Mouse (Mus musculus): ENCODE measurements around the gene Mif4gd. TPM values are rescaled to one million over a fixed set of nuclear protein-coding genes. Genes with fewer than 3 reads are reported as not detected.

Gene Mif4gd
- polyA plus RNA-seq, 1 experiment from 2014 or later, result 12.0 TPM

DNA sequence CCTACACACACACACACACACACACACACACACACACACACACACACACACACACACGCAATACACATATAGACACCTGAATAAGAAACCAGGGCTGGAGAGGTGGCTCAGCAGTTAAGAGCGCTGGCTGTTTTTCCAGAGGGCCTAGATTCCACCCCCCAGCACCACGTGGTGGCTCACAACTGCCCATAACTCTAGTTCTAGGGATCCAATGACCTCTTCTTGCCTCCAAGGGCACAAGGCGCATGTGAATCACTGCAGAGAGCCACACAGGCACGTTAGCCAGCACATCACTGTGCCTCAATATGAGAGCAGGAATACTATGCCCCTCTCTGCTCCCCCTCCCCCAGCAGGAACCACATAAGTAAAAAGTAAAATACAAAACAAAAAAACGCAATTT is 4.1 kb upstream of the Mif4gd start:
- no peak overlapping the region for H3K9ac ChIP-seq
- peaks cover 14% of the 10 kb centered on the region for H3K4me1 ChIP-seq
- no peak for ATAC-seq (ENCODE audit: low FRiP score)
- WGBS, result 86% methylated on average over 6 of the region's 6 CpGs
- peaks cover 3% of the 10 kb centered on the region; the same call in 1 of the 2 replicates for H3K27me3 ChIP-seq
- no peak overlapping the region for H3K27ac ChIP-seq
- H3K36me3 ChIP-seq, result peaks cover 51% of the 10 kb centered on the region
- H3K9me3 ChIP-seq (replicated peaks), result no peaks in the 10 kb centered on the region
- no peak overlapping the region for H3K4me3 ChIP-seq
- no peak overlapping the region for H3K4me2 ChIP-seq (replicated peaks)

DNA sequence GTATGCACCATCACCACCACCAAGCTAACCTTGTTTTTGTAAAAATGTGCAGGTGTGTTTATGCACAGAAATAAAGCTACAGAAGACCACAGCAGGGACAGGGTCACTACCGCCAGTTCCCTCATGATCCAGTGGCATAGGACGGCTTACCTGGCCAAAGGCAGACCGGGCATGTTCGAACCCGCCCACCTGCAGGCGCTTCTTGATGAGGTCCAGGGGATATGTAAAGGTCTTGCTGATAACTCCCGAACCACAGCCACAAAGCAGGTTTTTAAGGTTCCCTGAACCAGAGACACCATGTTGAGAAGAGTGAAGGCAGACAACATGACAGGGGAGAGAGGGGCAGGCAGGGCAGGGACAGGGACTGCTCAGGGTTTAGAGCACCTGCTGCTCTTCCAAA is 3.6 kb upstream of the Mif4gd start:
- peaks cover 49% of the 10 kb centered on the region for H3K36me3 ChIP-seq
- peaks cover 19% of the 10 kb centered on the region for H3K4me1 ChIP-seq
- H3K4me3 ChIP-seq, result no peak overlapping the region
- H3K27ac ChIP-seq, result no peak overlapping the region
- ATAC-seq (ENCODE audit: low FRiP score), result no peak
- H3K27me3 ChIP-seq, result peaks cover 3% of the 10 kb centered on the region
- H3K9me3 ChIP-seq (replicated peaks), result no peaks in the 10 kb centered on the region
- H3K4me2 ChIP-seq (replicated peaks), result no peak overlapping the region
- no peak overlapping the region for H3K9ac ChIP-seq
- 92% methylated on average over 7 of the region's 7 CpGs for WGBS

DNA sequence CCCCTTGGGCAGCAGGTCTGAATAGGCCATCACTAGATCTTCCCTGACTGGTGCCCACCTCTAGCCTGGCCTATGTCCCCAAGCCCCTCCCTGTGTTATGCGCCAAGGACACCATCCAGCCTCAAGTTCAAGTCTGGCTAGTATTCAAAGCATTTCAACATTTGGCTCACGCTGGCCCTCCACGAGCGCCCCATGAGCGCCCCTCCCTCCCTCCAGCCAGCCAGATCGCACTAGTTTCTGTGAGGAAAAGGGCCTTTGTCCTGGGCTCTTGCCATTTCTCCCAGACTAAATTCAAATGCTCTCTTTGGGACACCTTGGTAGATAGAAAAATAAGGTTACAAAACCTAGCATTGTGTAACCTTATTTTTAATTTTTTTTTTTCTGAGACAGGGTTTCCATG is 3.1 kb upstream of the Mif4gd start:
- Histone ChIP-seq H3K9ac (no peak overlapping the region), H3K4me2 (replicated peaks) (no peak overlapping the region), H3K4me3 (no peak overlapping the region), H3K27ac (no peak overlapping the region), H3K9me3 (replicated peaks) (no peaks in the 10 kb centered on the region), H3K27me3 (peaks cover 7% of the 10 kb centered on the region), H3K36me3 (peaks cover 46% of the 10 kb centered on the region), H3K4me1 (peaks cover 20% of the 10 kb centered on the region)
- WGBS, result 94% methylated on average over 6 of the region's 6 CpGs
- ATAC-seq (ENCODE audit: low FRiP score), result no peak

DNA sequence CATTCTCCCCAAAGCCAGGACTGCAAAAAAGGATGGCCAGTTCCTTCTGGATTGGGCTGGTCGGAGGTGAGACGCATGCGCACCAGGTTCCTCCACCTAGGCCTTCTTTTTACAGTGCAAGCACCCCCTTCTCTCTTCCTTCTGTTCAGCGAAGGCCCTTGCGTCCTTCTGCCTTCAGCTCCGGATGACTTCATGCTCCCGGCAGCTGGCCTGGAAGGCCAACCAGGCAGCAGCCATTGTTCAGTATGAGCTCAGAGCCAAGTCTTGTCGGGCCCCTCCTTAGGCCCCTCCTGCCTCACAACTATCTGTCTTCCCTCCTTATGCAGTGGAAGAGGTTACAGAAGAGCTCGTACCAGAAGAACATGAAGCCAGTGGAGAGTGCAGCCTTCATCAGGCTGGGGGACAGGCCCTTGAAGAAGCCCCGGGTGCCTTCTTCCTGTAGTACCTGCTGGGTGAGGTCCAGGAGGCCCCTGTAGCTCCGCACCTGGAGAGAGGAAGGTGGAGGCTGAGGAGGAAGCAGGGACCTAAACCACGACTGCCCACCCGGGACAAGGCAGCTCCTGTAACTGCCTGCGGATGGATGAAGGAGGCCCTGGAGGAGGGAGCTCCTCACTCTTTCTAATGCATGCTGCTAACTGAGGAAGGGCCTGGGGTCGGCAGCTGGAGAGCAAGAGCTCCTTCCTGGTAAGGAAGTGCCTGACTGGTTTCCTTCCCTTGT is 2.5 kb upstream of the Mif4gd start:
- H3K9ac ChIP-seq, result no peak overlapping the region
- H3K4me1 ChIP-seq, result peaks cover 20% of the 10 kb centered on the region
- H3K36me3 ChIP-seq, result peaks cover 40% of the 10 kb centered on the region
- H3K27me3 ChIP-seq, result peaks cover 7% of the 10 kb centered on the region
- no peak overlapping the region for H3K27ac ChIP-seq
- no peak for ATAC-seq (ENCODE audit: low FRiP score)
- 86% methylated on average over 15 of the region's 15 CpGs for WGBS
- no peak overlapping the region for H3K4me3 ChIP-seq
- H3K9me3 ChIP-seq (replicated peaks), result no peaks in the 10 kb centered on the region
- no peak overlapping the region for H3K4me2 ChIP-seq (replicated peaks)

DNA sequence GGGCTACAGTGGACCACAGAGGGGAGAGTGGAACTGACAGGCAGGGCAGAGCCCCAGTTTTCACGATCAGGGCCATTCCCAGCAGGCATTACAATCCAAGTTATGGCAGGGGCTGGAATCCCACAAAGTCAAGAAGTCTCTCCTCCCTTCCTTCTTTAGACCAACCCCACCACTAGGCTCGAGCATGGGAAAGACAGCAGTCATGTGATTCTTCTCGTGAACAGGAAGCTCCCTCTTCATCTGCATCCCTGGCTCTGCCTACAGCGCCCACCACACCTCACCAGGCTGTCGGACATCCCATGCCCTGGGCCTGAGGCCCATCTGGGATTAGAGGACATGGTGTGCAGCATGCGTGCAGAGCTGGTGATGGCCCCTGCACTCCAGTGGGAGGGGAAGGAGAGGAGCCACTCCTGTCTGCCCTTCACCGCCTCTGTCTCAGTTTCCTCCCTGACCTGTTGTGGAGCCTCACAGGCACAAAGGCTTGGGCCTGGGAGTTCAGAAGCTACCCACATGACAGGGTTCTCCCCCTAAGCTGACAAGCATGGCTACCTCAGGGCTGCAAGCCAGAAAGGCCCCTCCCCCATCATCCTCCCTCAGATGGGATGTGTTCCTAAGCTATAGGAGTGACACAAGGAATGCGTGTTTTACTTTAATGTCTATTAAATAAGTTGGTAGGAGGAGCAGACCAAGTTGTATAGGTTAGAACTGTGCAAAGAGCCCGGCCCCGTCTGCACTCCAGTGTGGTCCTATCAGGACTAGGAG is 1.8 kb upstream of the Mif4gd start:
- WGBS, result 82% methylated on average over 10 of the region's 10 CpGs
- no peaks in the 10 kb centered on the region for H3K9me3 ChIP-seq (replicated peaks)
- H3K9ac ChIP-seq, result no peak overlapping the region
- no peak overlapping the region for H3K4me2 ChIP-seq (replicated peaks)
- no peak overlapping the region for H3K4me3 ChIP-seq
- H3K4me1 ChIP-seq, result peaks cover 20% of the 10 kb centered on the region
- peaks cover 36% of the 10 kb centered on the region for H3K36me3 ChIP-seq
- peaks cover 7% of the 10 kb centered on the region for H3K27me3 ChIP-seq
- H3K27ac ChIP-seq, result no peak overlapping the region
- no peak for ATAC-seq (ENCODE audit: low FRiP score)

DNA sequence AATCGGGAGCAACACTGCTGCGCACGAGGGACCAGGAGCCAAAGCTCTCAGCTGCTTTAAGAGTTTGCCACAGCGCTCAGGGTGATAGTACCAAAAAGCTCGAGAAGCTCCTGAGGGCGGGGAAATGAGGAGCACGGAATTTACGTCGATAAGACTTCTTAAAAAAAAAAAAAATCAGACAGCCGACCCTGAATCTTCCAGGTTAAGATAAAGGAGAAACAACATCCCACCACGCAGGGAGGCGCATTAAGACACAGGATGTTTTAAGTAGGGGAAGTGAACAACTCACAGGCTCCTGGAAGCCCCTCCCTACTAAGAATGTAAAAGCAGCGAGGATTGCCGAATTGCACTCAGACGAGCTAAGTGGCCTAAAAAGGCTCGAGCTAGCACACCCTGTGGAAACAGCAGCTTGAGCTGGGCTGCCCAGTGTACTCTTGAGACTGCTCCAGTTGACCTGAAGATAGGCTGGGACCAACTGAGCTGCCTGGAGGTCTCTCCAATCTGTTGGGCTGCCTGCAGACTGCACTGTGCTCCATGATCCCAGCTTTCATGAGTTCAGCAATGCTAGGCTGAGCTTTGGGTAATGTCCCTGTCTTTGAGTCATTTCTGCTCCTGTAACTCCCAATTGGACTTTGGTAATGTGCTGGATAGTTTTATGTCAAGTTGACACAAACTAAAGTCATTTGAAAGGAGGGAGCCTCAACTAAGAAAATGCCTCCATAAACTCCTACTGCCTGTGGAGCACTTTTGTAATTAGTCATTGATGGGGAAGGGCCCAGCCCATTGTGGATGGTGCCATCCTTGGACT is 573 bp upstream of the Mif4gd start:
- Histone ChIP-seq H3K4me3 (peak overlapping the region; percentile 57), H3K27me3 (peaks cover 7% of the 10 kb centered on the region), H3K36me3 (peaks cover 39% of the 10 kb centered on the region), H3K9ac (peak overlapping the region; percentile 68), H3K9me3 (replicated peaks) (no peaks in the 10 kb centered on the region), H3K4me2 (replicated peaks) (peak overlapping the region; percentile 89), H3K4me1 (peaks cover 20% of the 10 kb centered on the region), H3K27ac (0 out of 2 replicates have a peak overlapping the region, but pooled peaks have one; percentile 71)
- no peak for ATAC-seq (ENCODE audit: low FRiP score)
- under 1% methylated on average over 16 of the region's 16 CpGs for WGBS

DNA sequence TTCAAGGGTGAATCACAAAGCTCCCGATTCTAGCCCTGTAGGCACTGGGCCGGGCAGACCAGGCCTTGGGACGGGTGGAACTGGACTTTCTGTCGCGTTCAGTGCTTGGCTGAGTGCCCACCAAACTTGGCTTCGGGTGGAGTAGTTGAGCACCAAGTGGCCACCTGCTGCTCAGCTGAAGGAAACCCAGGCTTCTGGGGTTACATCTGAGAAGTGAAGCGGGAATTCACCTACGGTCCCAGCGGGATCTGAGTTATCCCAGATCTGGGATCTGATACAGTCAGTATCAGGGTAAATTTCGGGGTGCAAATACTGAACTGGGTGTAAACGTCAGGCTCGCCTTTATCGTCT is 735 bp downstream of the Mif4gd start:
- peaks cover 47% of the 10 kb centered on the region for H3K36me3 ChIP-seq
- WGBS, result 2% methylated on average over 13 of the region's 13 CpGs
- peak overlapping the region; percentile 89 for H3K4me2 ChIP-seq (replicated peaks)
- peak overlapping the region; percentile 57 for H3K4me3 ChIP-seq
- peaks cover 7% of the 10 kb centered on the region for H3K27me3 ChIP-seq
- H3K27ac ChIP-seq, result peak overlapping the region; percentile 19; the same call in 1 of the 2 replicates
- ATAC-seq (ENCODE audit: low FRiP score), result peak; percentile 20
- peaks cover 20% of the 10 kb centered on the region for H3K4me1 ChIP-seq
- no peaks in the 10 kb centered on the region for H3K9me3 ChIP-seq (replicated peaks)
- H3K9ac ChIP-seq, result peak overlapping the region; percentile 68; the same call in 1 of the 2 replicates

DNA sequence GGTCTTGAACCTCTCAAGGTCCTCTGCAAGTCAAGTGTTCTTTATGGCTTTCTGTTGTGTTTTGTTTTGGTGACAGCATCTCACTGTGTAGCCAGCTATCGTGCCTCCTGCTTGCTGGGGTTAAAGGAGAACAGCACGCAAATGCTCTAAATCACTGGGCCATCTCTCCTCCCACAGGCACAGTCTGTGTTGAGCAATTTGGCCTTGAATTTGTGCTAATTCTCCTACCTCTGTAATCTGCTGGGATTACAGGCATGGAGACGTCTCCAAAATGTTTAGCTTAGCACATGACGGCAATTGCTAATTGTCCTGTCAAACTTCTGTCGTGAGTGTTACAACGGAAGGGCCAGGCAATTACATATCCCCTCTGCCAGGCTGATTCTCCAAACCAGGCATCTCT is 1.6 kb downstream of the Mif4gd start:
- H3K4me1 ChIP-seq, result peaks cover 20% of the 10 kb centered on the region
- H3K9me3 ChIP-seq (replicated peaks), result no peaks in the 10 kb centered on the region
- no peak for ATAC-seq (ENCODE audit: low FRiP score)
- no peak overlapping the region for H3K27ac ChIP-seq
- H3K9ac ChIP-seq, result no peak overlapping the region
- peaks cover 53% of the 10 kb centered on the region for H3K36me3 ChIP-seq
- WGBS, result 79% methylated on average over 6 of the region's 6 CpGs
- no peak overlapping the region for H3K4me3 ChIP-seq
- peak overlapping the region; percentile 89; the same call in 1 of the 2 replicates for H3K4me2 ChIP-seq (replicated peaks)
- peaks cover 7% of the 10 kb centered on the region for H3K27me3 ChIP-seq

DNA sequence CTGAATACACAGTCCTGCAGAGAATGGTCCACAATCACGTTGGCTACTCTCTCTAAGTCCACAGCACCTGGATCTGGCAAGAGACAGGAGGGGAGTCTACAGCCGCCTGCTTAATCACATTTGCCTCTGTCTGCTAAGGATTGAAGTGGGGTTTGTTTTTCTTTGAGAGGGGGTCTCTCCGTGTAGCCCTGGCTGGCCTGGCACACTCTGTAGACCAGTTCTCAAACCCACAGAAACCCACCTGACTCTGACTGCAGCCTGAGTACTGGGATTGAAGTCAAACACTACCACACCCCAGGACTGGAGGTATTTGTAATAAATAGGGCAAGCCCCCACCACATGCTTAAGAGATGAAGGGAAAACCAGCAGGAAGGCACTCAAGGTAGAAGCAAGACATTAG is 3.2 kb downstream of the Mif4gd start:
- WGBS, result 71% methylated on average over 3 of the region's 3 CpGs
- Histone ChIP-seq H3K9me3 (replicated peaks) (no peaks in the 10 kb centered on the region), H3K4me1 (peaks cover 30% of the 10 kb centered on the region), H3K27ac (no peak overlapping the region), H3K4me3 (no peak overlapping the region), H3K4me2 (replicated peaks) (no peak overlapping the region), H3K36me3 (peaks cover 46% of the 10 kb centered on the region), H3K27me3 (peaks cover 7% of the 10 kb centered on the region), H3K9ac (no peak overlapping the region)
- no peak for ATAC-seq (ENCODE audit: low FRiP score)

DNA sequence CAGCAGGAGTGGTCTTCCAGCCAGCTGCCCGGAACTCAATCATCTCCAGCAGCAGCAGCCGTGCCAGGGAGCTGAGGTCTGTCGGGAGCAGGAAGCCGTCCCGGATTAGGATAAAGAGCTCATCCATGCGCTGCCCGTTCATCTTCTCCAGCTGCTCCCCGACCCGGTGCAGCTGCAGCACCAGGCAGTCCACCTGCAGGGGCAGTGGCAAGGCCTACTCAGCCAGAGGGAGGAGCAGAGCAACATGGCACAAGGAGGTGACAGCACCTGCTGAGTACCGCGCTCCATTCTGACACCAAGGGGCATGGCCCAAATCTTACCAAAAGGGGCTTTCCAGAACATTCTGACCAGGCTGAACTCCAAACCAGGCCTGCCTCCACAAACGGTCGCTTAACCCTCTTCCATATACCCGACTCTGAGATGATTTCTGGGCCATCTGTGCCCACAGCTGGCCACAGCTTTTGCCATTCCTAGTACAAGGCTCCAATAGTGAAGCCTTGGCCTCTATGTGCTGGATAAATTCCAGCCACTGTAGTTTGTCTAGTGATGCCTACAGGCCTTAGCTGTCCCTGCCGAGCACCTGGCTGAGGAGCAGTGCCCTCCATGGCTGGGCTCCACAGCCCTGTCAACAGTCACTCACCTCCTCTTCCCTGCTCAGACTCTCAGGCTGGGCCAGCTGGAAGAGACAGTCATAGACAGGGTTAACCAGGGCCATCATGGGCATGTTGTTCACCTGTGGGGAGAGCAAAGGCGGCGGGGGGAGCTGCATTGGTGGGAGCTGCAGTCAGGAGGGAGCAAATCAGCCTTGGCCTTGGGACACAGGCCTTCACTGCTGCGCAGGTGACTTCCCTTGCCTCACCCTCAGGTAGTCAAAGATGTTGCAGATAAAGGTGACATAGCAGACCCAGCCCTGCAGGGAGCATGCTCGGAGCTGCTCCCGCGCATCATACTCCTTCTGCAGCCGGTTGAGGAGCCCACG is 4.1 kb downstream of the Mif4gd start:
- no peak overlapping the region for H3K4me2 ChIP-seq (replicated peaks)
- no peak overlapping the region for H3K27ac ChIP-seq
- no peak for ATAC-seq (ENCODE audit: low FRiP score)
- 0 out of 2 replicates have a peak overlapping the region, but pooled peaks have one; percentile 8 for H3K9ac ChIP-seq
- H3K4me3 ChIP-seq, result no peak overlapping the region
- no peaks in the 10 kb centered on the region for H3K9me3 ChIP-seq (replicated peaks)
- WGBS, result 78% methylated on average over 23 of the region's 23 CpGs
- peaks cover 44% of the 10 kb centered on the region for H3K36me3 ChIP-seq
- peaks cover 29% of the 10 kb centered on the region for H3K4me1 ChIP-seq
- H3K27me3 ChIP-seq, result peaks cover 7% of the 10 kb centered on the region

DNA sequence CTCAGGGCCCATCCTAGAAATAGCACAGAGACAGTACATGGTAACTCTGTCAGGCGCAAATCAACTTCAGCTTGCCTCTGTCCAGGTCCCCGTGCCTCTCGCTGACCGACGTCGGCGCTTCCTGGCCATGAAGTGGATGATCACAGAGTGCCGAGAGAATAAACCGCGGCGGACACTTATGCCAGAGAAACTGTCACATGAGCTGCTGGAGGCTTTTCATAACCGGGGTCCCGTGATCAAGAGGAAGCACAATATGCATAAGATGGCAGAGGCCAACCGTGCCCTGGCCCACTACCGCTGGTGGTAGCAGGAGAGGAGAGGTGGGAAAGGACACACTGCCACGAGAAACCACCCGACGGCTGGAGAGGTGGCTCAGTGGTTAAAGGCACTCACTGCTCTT is 6.0 kb downstream of the Mif4gd start:
- no peak overlapping the region for H3K4me2 ChIP-seq (replicated peaks)
- H3K9ac ChIP-seq, result no peak overlapping the region
- H3K27me3 ChIP-seq, result peaks cover 4% of the 10 kb centered on the region; the same call in 1 of the 2 replicates
- peaks cover 29% of the 10 kb centered on the region for H3K4me1 ChIP-seq
- no peak overlapping the region for H3K27ac ChIP-seq
- no peak overlapping the region for H3K4me3 ChIP-seq
- no peaks in the 10 kb centered on the region for H3K9me3 ChIP-seq (replicated peaks)
- WGBS, result 94% methylated on average over 18 of the region's 18 CpGs
- peaks cover 44% of the 10 kb centered on the region for H3K36me3 ChIP-seq
- ATAC-seq (ENCODE audit: low FRiP score), result no peak

Measured in hindbrain, embryonic 12.5 days (tissue).